Mouse (Mus musculus) bone marrow macrophage, adult 2 months (primary cell): ENCODE data around the gene Fanci. TPM values are rescaled to one million over a fixed set of nuclear protein-coding genes. Genes with fewer than 3 reads are reported as not detected.

Experiments used
- H3K27ac ChIP-seq: 2 replicates; pipeline ENCODE4 v1.5.1; 2012; ENCODE audit warnings: low read depth, low read length; ENCODE audit not compliant: insufficient read depth
- H3K4me1 ChIP-seq: 2 replicates; pipeline ENCODE4 v1.6.1; 2012; ENCODE audit warnings: low read length; ENCODE audit not compliant: control insufficient read depth, insufficient read depth
- H3K4me3 ChIP-seq: 2 replicates; pipeline ENCODE4 v1.5.1; 2012; ENCODE audit warnings: mild to moderate bottlenecking, low read length, moderate library complexity; ENCODE audit not compliant: insufficient read depth
- CTCF ChIP-seq: IDR thresholded peaks from 2 replicates; pipeline ENCODE4 v1.5.1; 2012; ENCODE audit warnings: low read depth, mild to moderate bottlenecking, low read length, moderate library complexity
- POLR2A ChIP-seq: IDR thresholded peaks from 2 replicates; pipeline ENCODE4 v1.6.1; 2012; ENCODE audit warnings: mild to moderate bottlenecking, low read depth, low read length, borderline replicate concordance
- polyA plus RNA-seq: library from polyadenylated mRNA; stranded (reverse); fragments of >200 nt; gene quantifications from 2 replicates; pipeline ENCODE4 v1.2.4, GENCODE M21; 2012; ENCODE audit not compliant: missing spikeins, insufficient read depth, insufficient read length

The Fanci gene
- polyA plus RNA-seq, 1 experiment: 4.9 TPM

- Histone ChIP-seq H3K27ac (no peak overlapping the region), H3K4me1 (no peaks in the 10 kb centered on the region), H3K4me3 (no peak overlapping the region)
- TF ChIP-seq CTCF (no peak), POLR2A (no peak)
Observed at GRCm38 (mm10) chr7:79398426-79398825, 6.7 kb downstream of the Fanci start.

DNA sequence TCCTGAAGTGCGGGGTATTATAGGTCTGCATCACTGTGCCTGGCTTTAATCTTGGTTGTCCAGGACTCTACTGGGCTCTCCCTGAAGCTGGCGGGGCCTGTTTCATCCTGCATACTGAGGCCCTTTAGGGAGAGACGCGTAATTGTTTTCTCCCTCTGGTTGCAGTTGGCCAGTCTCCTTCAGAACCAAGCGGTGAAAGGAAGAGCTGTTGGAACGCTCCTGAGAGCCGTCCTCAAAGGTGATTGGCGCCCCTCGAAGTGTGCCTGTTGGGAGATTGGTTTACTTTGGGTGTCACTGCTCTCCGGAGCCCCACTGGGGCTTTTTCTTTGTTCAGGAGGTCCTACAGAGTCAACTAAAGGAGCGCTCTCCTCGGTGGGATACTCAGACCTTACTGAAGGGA lies 7.2 kb downstream of the Fanci start:
- TF ChIP-seq POLR2A (no peak), CTCF (no peak)

DNA sequence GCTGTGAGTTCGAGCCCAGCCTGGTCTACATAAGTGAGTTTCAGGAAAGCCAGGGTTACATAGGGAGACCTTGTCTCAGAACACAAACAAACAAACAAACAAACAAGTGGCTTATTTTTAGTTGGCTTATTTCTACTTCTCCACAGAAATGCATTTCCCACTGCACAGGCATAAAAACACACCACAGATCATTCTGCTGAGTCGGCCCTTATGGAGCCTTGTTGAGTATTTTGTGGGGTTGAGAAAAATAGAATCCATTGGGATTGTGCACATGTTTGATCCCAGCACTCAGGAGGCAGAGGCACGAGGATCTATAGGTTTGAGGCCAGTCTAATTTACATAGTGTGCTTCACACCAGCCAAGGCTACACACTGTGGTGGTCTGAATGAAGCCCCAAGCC lies 8.6 kb downstream of the Fanci start:
- no peak for TF ChIP-seq POLR2A
- TF ChIP-seq CTCF: no peak
- H3K4me1 ChIP-seq: no peaks in the 10 kb centered on the region
- H3K27ac ChIP-seq: no peak overlapping the region
- H3K4me3 ChIP-seq: no peak overlapping the region

More for the DNA sequence above, 7.2 kb downstream of the Fanci start:
- Histone ChIP-seq H3K27ac (no peak overlapping the region), H3K4me1 (no peaks in the 10 kb centered on the region), H3K4me3 (no peak overlapping the region)

- TF ChIP-seq POLR2A: no peak
- no peak for TF ChIP-seq CTCF
- Histone ChIP-seq H3K4me1 (no peaks in the 10 kb centered on the region), H3K4me3 (no peak overlapping the region), H3K27ac (no peak overlapping the region)
Observed at GRCm38 (mm10) chr7:79414449-79415375, 23.0 kb downstream of the Fanci start.

DNA sequence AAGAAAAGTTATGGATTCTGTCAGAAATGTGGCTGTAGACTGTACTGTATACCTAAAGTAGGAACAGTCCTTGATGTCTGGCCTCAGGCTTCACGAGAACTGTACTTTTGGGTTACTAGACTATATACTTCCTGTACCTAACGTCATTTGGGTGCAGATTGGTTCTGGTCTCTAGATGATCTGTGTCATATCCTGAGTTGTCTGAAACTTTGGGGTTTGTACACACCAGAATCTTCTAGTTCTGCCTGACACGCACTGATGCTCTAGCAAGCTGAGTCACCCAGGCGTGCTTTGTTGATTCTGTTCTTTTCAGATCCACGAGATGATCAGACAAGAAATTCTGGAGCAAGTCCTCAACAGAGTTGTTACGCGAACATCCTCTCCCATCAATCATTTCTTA lies 28.2 kb downstream of the Fanci start:
- no peak for TF ChIP-seq POLR2A
- TF ChIP-seq CTCF: no peak
- Histone ChIP-seq H3K4me1 (no peaks in the 10 kb centered on the region), H3K27ac (no peak overlapping the region), H3K4me3 (no peak overlapping the region)

DNA sequence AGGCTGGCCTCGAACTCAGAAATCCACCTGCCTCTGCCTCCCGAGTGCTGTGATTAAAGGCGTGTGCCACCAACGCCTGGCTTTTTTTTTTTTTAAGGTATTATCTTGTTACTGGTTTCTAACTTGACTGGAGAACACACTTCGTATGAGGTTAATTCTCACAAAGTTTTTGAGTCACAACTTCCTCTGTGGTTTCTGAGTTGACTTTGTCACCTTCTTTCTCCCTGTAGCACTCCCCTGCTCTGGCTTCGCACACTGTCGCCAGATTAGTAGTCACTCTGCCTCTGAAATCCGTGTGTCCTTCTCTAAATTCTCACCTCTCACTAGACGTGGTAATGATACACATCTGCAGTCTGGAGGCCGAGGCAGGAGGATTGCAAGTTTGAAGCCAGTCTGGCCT lies 31.1 kb downstream of the Fanci start:
- Histone ChIP-seq H3K4me3 (no peak overlapping the region), H3K27ac (no peak overlapping the region), H3K4me1 (no peaks in the 10 kb centered on the region)
- TF ChIP-seq CTCF (no peak), POLR2A (no peak)

- TF ChIP-seq POLR2A: no peak
- TF ChIP-seq CTCF: no peak
- H3K27ac ChIP-seq: no peak overlapping the region
- H3K4me1 ChIP-seq: no peaks in the 10 kb centered on the region
Observed at GRCm38 (mm10) chr7:79425804-79426203, 34.1 kb downstream of the Fanci start.

GRCm38 (mm10) chr7:79428243-79428642 lies 36.5 kb downstream of the Fanci start:
- H3K4me3 ChIP-seq: no peak overlapping the region
- no peaks in the 10 kb centered on the region for H3K4me1 ChIP-seq
- TF ChIP-seq POLR2A: no peak
- TF ChIP-seq CTCF: no peak
- no peak overlapping the region for H3K27ac ChIP-seq

More at GRCm38 (mm10) chr7:79425804-79426203, 34.1 kb downstream of the Fanci start:
- H3K4me3 ChIP-seq: no peak overlapping the region

DNA sequence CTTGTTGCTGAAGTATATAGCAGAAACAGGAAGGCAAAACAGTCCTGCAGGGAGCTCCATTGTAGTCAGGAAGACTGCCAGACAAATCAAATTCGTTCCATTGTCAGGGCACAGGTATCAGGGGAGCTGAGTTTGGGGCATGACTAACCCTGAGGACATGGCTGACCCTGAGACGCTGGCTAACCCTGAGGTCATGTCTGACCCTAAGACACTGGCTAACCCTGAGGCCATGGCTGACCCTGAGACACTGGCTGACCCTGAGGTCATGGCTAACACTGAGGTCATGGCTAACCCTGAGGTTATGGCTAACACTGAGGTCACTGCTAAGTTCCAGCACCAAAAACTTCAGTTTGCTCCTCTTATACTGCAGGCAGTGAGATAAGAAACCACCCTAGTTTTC lies 48.3 kb downstream of the Fanci start:
- TF ChIP-seq CTCF (no peak), POLR2A (no peak)

DNA sequence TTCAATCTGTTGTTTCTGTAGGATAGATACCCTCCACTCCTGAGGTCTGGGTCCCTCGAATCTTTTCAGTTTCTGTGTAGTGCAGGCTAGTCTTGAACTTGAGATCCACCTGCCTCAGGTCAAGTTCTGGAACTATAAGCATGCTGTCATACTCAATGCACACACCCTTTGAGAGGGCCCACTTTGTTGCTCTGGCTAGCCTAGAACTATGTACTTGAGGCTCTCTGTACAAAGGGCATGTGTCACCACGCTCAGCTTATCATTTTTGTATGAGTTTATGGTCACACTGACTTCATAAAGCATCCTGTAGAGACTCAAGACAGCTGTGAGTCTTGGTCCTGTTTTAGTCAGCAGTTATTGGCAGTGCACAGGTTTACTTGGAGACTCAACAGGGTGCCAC lies 55.3 kb downstream of the Fanci start:
- Histone ChIP-seq H3K4me3 (no peak overlapping the region), H3K27ac (no peak overlapping the region), H3K4me1 (no peaks in the 10 kb centered on the region)
- TF ChIP-seq CTCF (no peak), POLR2A (no peak)

More for the DNA sequence above, 48.3 kb downstream of the Fanci start:
- H3K27ac ChIP-seq: no peak overlapping the region
- no peak overlapping the region for H3K4me3 ChIP-seq
- no peaks in the 10 kb centered on the region for H3K4me1 ChIP-seq

DNA sequence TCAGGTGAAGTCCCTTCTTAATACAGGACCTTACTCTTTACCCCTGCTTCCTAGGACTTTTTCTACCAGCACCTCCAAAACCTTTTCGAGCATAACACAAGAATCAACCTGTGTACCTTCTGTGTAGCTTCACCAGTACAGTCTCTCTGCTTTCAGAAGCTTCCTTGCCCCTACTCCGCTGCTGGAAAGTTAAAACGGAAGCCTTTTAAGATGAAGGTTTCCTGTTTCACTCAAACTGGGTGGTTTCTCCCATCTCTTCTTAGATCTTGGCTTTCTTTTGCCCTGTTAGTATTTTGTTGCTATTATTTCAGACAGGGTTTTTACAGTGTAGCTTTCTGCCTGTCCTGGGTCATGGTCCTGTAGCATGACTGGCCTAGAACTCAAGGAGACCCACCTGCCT lies 55.8 kb downstream of the Fanci start:
- no peaks in the 10 kb centered on the region for H3K4me1 ChIP-seq
- no peak overlapping the region for H3K4me3 ChIP-seq
- H3K27ac ChIP-seq: no peak overlapping the region
- TF ChIP-seq CTCF (no peak), POLR2A (no peak)
